Mouse (Mus musculus) kidney, postnatal 0 days (tissue): ENCODE results near the gene Ttc9c. TPM values are rescaled to one million over a fixed set of nuclear protein-coding genes. Genes with fewer than 3 reads are reported as not detected.

Experiments used
- ATAC-seq: fragments of 200-750 bp; cut with Nextera tagmentation; replicated peaks from 2 replicates; pipeline ENCODE4 v1.8.0; 2017; ENCODE audit warnings: low read depth, moderate number of reproducible peaks, moderate TSS enrichment, moderate library complexity; ENCODE audit not compliant: low FRiP score
- DNase-seq: peaks from one replicate; pipeline ENCODE4 v3.0.0-alpha.2; 2016; ENCODE audit warnings: low spot score
- H3K27ac ChIP-seq: fragments of 300-500 bp; sonication (generic); 2 replicates; pipeline ENCODE4 v1.5.1; 2014; ENCODE audit warnings: mild to moderate bottlenecking
- H3K27me3 ChIP-seq: fragments of 300-500 bp; sonication (generic); 2 replicates; pipeline ENCODE4 v1.6.1; 2014; ENCODE audit warnings: low read length, mixed read lengths; ENCODE audit not compliant: insufficient read depth
- H3K36me3 ChIP-seq: fragments of 300-500 bp; sonication (generic); 2 replicates; pipeline ENCODE4 v1.6.1; 2014; ENCODE audit warnings: low read length, mixed read lengths; ENCODE audit not compliant: insufficient read depth
- H3K4me1 ChIP-seq: fragments of 300-500 bp; sonication (generic); replicated peaks from 2 replicates; pipeline ENCODE4 v1.6.1; 2014; ENCODE audit warnings: antibody characterized with exemption, low read length, mixed read lengths; ENCODE audit not compliant: insufficient read depth
- H3K4me2 ChIP-seq: fragments of 300-500 bp; sonication (generic); 2 replicates; pipeline ENCODE4 v1.6.1; 2014; ENCODE audit warnings: mild to moderate bottlenecking, low read length, moderate library complexity, mixed read lengths
- H3K4me3 ChIP-seq: fragments of 300-500 bp; sonication (generic); replicated peaks from 2 replicates; pipeline ENCODE4 v1.5.1; 2014; ENCODE audit warnings: low read depth, low read length
- H3K9ac ChIP-seq: fragments of 300-500 bp; sonication (generic); 2 replicates; pipeline ENCODE4 v1.6.1; 2014; ENCODE audit warnings: low read depth, low read length
- H3K9me3 ChIP-seq: fragments of 300-500 bp; sonication (generic); replicated peaks from 2 replicates; pipeline ENCODE4 v1.6.1; 2016; ENCODE audit warnings: low read length, inconsistent platforms, mixed read lengths
- CTCF ChIP-seq: IDR thresholded peaks from 2 replicates; pipeline ENCODE4 v1.5.1; 2016; ENCODE audit warnings: antibody characterized with exemption, low read depth, mild to moderate bottlenecking, moderate library complexity
- WGBS: fragments of 180-500 bp; shearing (Covaris S2); extraction: QIAGEN DNeasy Blood & Tissue Kit; methylation state at CpG from one replicate; pipeline ENCODE4 v1.1.7; 2014; 5-methylcytosine and 5-hydroxymethylcytosine counted together
- polyA plus RNA-seq: library from polyadenylated mRNA; unstranded; fragments of >200 nt; fragmentation: Nextera tagmentation; extraction: Ambion mirVana; gene quantifications from 2 replicates; pipeline ENCODE4 v1.2.1, GENCODE M21; 2015

Ttc9c gene
- 32.2 and 35.9 TPM in 2 replicates for polyA plus RNA-seq

- no peak for TF ChIP-seq CTCF
- H3K4me2 ChIP-seq, result peak within 1 kb of the TSS; percentile 85
- peak within 1 kb of the TSS; percentile 99 for H3K27ac ChIP-seq
- H3K36me3 ChIP-seq, result peaks cover 23% of the 10 kb centered on the region
- peak within 1 kb of the TSS; percentile 98 for H3K4me3 ChIP-seq
- H3K9me3 ChIP-seq, result no peaks in the 10 kb centered on the region
- ATAC-seq (peak; percentile 90), DNase-seq (peak; percentile 100)
- no peaks in the 10 kb centered on the region for H3K27me3 ChIP-seq
- no peaks in the 10 kb centered on the region; the same call in none of the 2 replicates for H3K4me1 ChIP-seq
- under 1% methylated on average over 33 of the region's 33 CpGs for WGBS
- H3K9ac ChIP-seq, result peak within 1 kb of the TSS; percentile 98
These were observed at the start of gene Ttc9c for GRCm38 (mm10) chr19:8818801-8819595. TSS of gene Ttc9c (minus strand) at chr19:8819333.

GRCm38 (mm10) chr19:8864265-8864664 lies 45.1 kb upstream of the Ttc9c start:
- H3K9me3 ChIP-seq, result no peaks in the 10 kb centered on the region
- DNase-seq (no peak), ATAC-seq (no peak)
- no peak overlapping the region for H3K9ac ChIP-seq
- no peaks in the 10 kb centered on the region for H3K4me1 ChIP-seq
- no peak overlapping the region for H3K4me3 ChIP-seq
- H3K36me3 ChIP-seq, result no peaks in the 10 kb centered on the region
- H3K27ac ChIP-seq, result no peak overlapping the region
- TF ChIP-seq CTCF, result no peak
- 84% methylated on average over 6 of the region's 6 CpGs for WGBS
- H3K27me3 ChIP-seq, result no peaks in the 10 kb centered on the region
- no peak overlapping the region for H3K4me2 ChIP-seq

GRCm38 (mm10) chr19:8859018-8859417 lies 39.9 kb upstream of the Ttc9c start:
- Histone ChIP-seq H3K36me3 (no peaks in the 10 kb centered on the region), H3K9ac (no peak overlapping the region), H3K4me1 (no peaks in the 10 kb centered on the region), H3K4me2 (no peak overlapping the region), H3K9me3 (no peaks in the 10 kb centered on the region), H3K27me3 (no peaks in the 10 kb centered on the region), H3K27ac (no peak overlapping the region), H3K4me3 (no peak overlapping the region)
- no peak for DNase-seq
- TF ChIP-seq CTCF, result peak; percentile 60
- WGBS, result 22% methylated on average over 1 of the region's 1 CpGs
- ATAC-seq, result no peak

GRCm38 (mm10) chr19:8857689-8858088 lies 38.6 kb upstream of the Ttc9c start:
- Histone ChIP-seq H3K27me3 (no peaks in the 10 kb centered on the region), H3K9ac (no peak overlapping the region), H3K27ac (no peak overlapping the region), H3K9me3 (no peaks in the 10 kb centered on the region), H3K4me2 (no peak overlapping the region), H3K4me1 (no peaks in the 10 kb centered on the region), H3K4me3 (no peak overlapping the region), H3K36me3 (no peaks in the 10 kb centered on the region)
- DNase-seq (peak; percentile 75), ATAC-seq (no peak; the same call in 1 of the 2 replicates)
- TF ChIP-seq CTCF, result peak; percentile 78
- WGBS, result 40% methylated on average over 4 of the region's 4 CpGs

GRCm38 (mm10) chr19:8853117-8853516 lies 34.0 kb upstream of the Ttc9c start:
- Histone ChIP-seq H3K9ac (no peak overlapping the region), H3K4me3 (no peak overlapping the region), H3K36me3 (no peaks in the 10 kb centered on the region), H3K27ac (no peak overlapping the region), H3K9me3 (no peaks in the 10 kb centered on the region), H3K27me3 (no peaks in the 10 kb centered on the region), H3K4me2 (no peak overlapping the region), H3K4me1 (no peaks in the 10 kb centered on the region)
- TF ChIP-seq CTCF, result no peak
- DNase-seq (no peak), ATAC-seq (no peak)
- 83% methylated on average over 3 of the region's 3 CpGs for whole genome bisulfite sequencing

- Histone ChIP-seq H3K4me3 (no peak overlapping the region), H3K9ac (no peak overlapping the region), H3K27ac (no peak overlapping the region), H3K27me3 (no peaks in the 10 kb centered on the region), H3K4me1 (no peaks in the 10 kb centered on the region), H3K36me3 (0 out of 2 replicates have a peak, but pooled peaks cover 4% of the 10 kb centered on the region), H3K9me3 (no peaks in the 10 kb centered on the region), H3K4me2 (no peak overlapping the region)
- TF ChIP-seq CTCF, result no peak
- WGBS, result 51% methylated on average over 10 of the region's 10 CpGs
- no peak for DNase-seq
- no peak for ATAC-seq
These were observed 33.2 kb upstream of the Ttc9c start for GRCm38 (mm10) chr19:8852236-8852928.
